Mouse (Mus musculus): ENCODE results near the gene Gm28048. TPM values are rescaled to one million over a fixed set of nuclear protein-coding genes. Genes with fewer than 3 reads are reported as not detected.
A peak's percentile ranks its signal among the peaks of the same experiment; 100 is the strongest.

The Gm28048 gene
- polyA plus RNA-seq, 1 experiment from 2014 or later: 3.6 TPM

GRCm38 (mm10) chr11:22897127-22897526, 84.8 kb downstream of the Gm28048 start:
- no peaks in the 10 kb centered on the region for H3K27me3 ChIP-seq (replicated peaks)
- ATAC-seq (replicated peaks): no peak
- H3K4me2 ChIP-seq: no peak overlapping the region
- WGBS: 91% methylated on average over 4 of the region's 4 CpGs
- no peak overlapping the region for H3K27ac ChIP-seq
- no peaks in the 10 kb centered on the region for H3K36me3 ChIP-seq (replicated peaks)
- H3K4me1 ChIP-seq: no peaks in the 10 kb centered on the region
- no peak overlapping the region for H3K4me3 ChIP-seq
- no peak overlapping the region for H3K9ac ChIP-seq
- no peaks in the 10 kb centered on the region for H3K9me3 ChIP-seq

DNA sequence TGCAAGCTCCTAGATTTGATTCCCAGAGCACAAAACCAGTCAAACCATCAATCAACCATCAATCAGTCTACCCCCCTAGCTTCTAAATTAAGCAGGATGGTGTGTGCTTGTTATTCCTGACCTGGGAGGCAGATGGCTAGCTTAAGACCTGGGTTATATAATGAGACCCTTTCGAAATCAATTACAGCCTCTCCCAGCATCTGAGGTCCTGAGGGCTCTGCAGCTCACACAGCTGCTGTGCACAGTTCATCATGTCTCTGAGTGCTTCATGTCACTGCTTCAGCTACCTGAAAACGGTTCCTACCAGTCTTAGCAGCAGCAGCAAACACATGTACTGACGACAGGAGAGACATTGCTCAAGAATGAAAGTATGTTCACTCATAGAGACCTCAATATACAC, 88.8 kb downstream of the Gm28048 start:
- H3K4me2 ChIP-seq: no peak overlapping the region
- H3K4me1 ChIP-seq: no peaks in the 10 kb centered on the region
- H3K9me3 ChIP-seq: no peaks in the 10 kb centered on the region
- no peaks in the 10 kb centered on the region for H3K27me3 ChIP-seq (replicated peaks)
- WGBS: 55% methylated on average over 3 of the region's 3 CpGs
- no peak overlapping the region for H3K9ac ChIP-seq
- no peaks in the 10 kb centered on the region for H3K36me3 ChIP-seq (replicated peaks)
- no peak overlapping the region for H3K4me3 ChIP-seq
- H3K27ac ChIP-seq: no peak overlapping the region
- ATAC-seq (replicated peaks): 0 out of 2 replicates have a peak, but pooled peaks have one; percentile 58

- Histone ChIP-seq H3K36me3 (replicated peaks) (no peaks in the 10 kb centered on the region), H3K9me3 (no peaks in the 10 kb centered on the region), H3K27me3 (replicated peaks) (no peaks in the 10 kb centered on the region), H3K27ac (no peak overlapping the region), H3K9ac (no peak overlapping the region), H3K4me2 (no peak overlapping the region), H3K4me3 (no peak overlapping the region), H3K4me1 (no peaks in the 10 kb centered on the region)
- ATAC-seq (replicated peaks): no peak
- 72% methylated on average over 6 of the region's 6 CpGs for WGBS
Measured at GRCm38 (mm10) chr11:22892466-22892865, 89.4 kb downstream of the Gm28048 start.

DNA sequence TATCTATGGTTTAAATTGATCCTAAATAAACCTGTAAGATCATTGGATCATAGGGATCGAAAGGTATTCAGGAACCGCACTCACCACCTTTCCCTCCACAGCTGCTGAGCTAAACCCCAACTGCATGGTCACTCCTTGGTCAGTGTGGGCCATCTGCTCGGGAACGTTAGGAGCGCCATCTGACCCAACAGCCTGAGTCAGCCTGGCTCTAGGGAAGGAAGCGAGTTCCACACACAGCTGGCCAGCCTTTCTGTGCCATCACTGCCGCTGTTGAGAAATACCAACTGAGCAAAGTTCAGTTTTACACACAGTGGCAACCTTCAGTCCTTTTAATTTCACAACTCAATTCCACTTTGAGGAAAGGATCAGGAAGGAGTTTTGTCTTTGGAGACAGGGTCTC, 90.0 kb downstream of the Gm28048 start:
- no peaks in the 10 kb centered on the region for H3K9me3 ChIP-seq
- H3K27ac ChIP-seq: no peak overlapping the region
- H3K9ac ChIP-seq: no peak overlapping the region
- H3K4me3 ChIP-seq: no peak overlapping the region
- no peaks in the 10 kb centered on the region for H3K4me1 ChIP-seq
- H3K4me2 ChIP-seq: no peak overlapping the region
- WGBS: 92% methylated on average over 7 of the region's 7 CpGs
- no peaks in the 10 kb centered on the region for H3K27me3 ChIP-seq (replicated peaks)
- no peak for ATAC-seq (replicated peaks)
- no peaks in the 10 kb centered on the region for H3K36me3 ChIP-seq (replicated peaks)

DNA sequence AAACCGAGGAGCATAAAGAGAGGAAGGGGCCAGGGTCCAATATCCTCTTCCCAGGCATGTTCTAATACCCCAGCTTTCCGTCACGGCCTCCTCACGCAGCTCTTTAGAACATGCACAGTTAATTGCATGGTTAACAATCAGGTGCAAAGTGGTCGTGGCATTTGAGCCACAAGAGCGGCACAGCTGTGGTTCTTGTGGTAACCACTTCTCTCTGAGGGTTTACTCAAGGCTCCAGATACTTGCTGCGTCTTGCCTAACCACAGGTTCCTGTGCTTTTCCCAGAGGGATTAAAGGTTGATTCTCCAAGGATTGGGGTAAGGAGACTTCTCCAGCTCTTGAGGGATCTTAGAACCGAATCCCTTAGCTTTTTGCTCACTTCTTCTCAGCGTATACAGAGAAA, 90.6 kb downstream of the Gm28048 start:
- no peaks in the 10 kb centered on the region for H3K36me3 ChIP-seq (replicated peaks)
- ATAC-seq (replicated peaks): no peak
- 70% methylated on average over 9 of the region's 9 CpGs for WGBS
- H3K27me3 ChIP-seq (replicated peaks): no peaks in the 10 kb centered on the region
- no peaks in the 10 kb centered on the region for H3K4me1 ChIP-seq
- no peak overlapping the region for H3K27ac ChIP-seq
- no peak overlapping the region for H3K4me3 ChIP-seq
- H3K9me3 ChIP-seq: no peaks in the 10 kb centered on the region
- H3K4me2 ChIP-seq: no peak overlapping the region
- H3K9ac ChIP-seq: no peak overlapping the region

DNA sequence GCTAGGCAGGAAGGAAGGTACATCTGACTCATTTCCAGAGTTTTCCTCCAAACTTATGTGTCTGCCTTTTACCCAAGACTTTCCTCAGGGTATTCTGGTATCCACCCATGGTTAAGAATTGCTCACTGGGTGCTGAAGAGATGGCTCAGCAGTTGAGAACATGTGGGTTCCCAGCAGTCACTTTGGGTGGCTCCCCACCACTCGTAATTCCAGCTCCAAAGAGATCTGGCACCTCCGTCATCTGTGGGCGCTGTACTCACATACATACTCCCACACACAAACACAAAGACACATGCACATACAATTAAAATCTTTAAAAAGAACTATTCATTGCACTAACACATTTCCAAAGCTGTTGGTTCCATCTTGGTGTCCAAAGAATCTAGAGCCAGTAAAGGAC, 92.7 kb downstream of the Gm28048 start:
- Histone ChIP-seq H3K27ac (no peak overlapping the region), H3K4me1 (no peaks in the 10 kb centered on the region), H3K9me3 (no peaks in the 10 kb centered on the region), H3K4me2 (no peak overlapping the region), H3K36me3 (replicated peaks) (no peaks in the 10 kb centered on the region), H3K9ac (no peak overlapping the region), H3K27me3 (replicated peaks) (no peaks in the 10 kb centered on the region), H3K4me3 (no peak overlapping the region)
- ATAC-seq (replicated peaks): no peak
- 94% methylated on average over 3 of the region's 3 CpGs for WGBS

DNA sequence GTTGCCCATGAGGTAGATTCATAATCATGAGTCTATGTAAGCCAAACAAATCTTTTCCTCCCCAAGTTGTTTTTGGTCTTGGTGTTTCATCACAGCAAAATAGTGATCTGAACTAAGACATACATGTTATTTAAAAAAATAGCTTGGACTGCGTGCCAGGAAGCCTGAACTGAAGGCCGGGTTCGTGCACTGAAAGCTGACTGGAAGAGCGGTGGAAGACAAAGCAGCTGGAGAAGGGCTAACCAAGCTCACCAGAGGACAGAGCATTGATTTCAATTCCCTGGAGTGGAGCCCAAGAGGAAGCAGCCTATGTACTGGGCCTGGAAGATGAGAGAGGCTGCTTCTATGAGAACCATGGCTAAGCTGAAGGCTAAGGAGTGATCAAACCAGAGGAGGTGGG, 94.9 kb downstream of the Gm28048 start:
- H3K36me3 ChIP-seq (replicated peaks): no peaks in the 10 kb centered on the region
- no peaks in the 10 kb centered on the region for H3K4me1 ChIP-seq
- no peak overlapping the region for H3K27ac ChIP-seq
- H3K9me3 ChIP-seq: no peaks in the 10 kb centered on the region
- H3K27me3 ChIP-seq (replicated peaks): no peaks in the 10 kb centered on the region
- 86% methylated on average over 4 of the region's 4 CpGs for WGBS
- ATAC-seq (replicated peaks): no peak
- no peak overlapping the region for H3K4me2 ChIP-seq
- no peak overlapping the region for H3K9ac ChIP-seq
- no peak overlapping the region for H3K4me3 ChIP-seq

DNA sequence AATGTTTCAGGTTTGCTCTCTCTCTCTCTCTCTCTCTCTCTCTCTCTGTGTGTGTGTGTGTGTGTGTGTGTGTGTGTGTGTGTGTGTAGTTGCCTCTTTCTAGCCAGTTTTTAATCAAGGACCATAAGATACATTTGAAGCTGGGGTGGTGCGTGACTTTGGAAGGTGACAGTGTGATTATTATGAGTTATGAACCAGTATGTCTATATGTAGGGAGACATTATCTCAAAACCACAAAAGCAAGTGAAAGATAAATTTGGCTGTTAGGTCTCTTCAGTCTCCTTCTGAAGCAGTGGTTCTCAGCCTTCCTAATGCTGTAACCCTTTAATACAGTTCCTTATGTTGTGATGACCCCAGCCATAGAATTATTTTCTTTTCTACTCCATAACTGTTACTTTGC, 96.5 kb downstream of the Gm28048 start:
- H3K4me2 ChIP-seq: no peak overlapping the region
- H3K9me3 ChIP-seq: no peaks in the 10 kb centered on the region
- WGBS: 88% methylated on average over 1 of the region's 1 CpGs
- no peaks in the 10 kb centered on the region for H3K4me1 ChIP-seq
- H3K4me3 ChIP-seq: no peak overlapping the region
- no peak overlapping the region for H3K27ac ChIP-seq
- no peak overlapping the region for H3K9ac ChIP-seq
- ATAC-seq (replicated peaks): no peak
- H3K36me3 ChIP-seq (replicated peaks): no peaks in the 10 kb centered on the region
- H3K27me3 ChIP-seq (replicated peaks): no peaks in the 10 kb centered on the region

DNA sequence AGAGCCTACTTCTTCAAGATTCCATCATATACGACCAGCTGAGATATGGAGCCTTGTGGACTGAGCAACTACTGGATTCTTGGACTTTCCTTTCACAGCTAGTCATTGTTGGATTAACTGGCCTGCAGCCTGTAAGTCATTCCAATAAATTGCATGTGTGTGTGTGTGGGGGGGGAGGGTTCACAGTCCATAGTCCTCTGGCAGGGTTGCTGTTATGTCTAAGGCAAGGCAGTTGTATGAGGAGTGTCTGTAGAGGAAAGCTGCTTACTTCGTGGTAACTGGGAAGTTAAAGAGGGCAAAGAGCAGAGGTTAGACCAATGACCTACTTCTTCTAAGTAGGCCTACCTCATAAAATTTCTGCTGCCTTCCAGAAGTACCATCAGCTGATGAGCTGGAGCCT, 98.2 kb downstream of the Gm28048 start:
- H3K4me2 ChIP-seq: no peak overlapping the region
- H3K27me3 ChIP-seq (replicated peaks): no peaks in the 10 kb centered on the region
- no peak overlapping the region for H3K9ac ChIP-seq
- H3K4me1 ChIP-seq: no peaks in the 10 kb centered on the region
- 87% methylated on average over 2 of the region's 2 CpGs for WGBS
- no peak overlapping the region for H3K4me3 ChIP-seq
- H3K27ac ChIP-seq: no peak overlapping the region
- no peak for ATAC-seq (replicated peaks)
- H3K9me3 ChIP-seq: no peaks in the 10 kb centered on the region
- no peaks in the 10 kb centered on the region for H3K36me3 ChIP-seq (replicated peaks)

DNA sequence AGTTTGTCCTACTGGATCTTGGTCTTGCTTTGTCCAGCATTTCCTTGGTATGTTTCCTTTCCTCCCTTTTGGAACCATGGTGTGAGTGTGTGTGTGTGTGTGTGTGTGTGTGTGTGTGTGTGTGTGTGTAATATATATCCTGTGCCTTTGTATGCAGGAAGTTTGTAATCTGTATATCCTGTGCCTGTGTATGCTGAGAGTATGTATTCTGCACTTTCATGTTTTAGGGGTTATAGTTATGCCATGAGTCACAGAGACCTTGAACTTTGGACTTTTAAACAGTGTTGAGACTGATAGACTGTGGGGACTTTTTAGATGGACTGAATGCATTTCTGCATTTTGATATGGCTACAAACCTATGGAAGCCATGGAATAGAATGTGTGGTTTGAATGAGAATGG, 99.0 kb downstream of the Gm28048 start:
- Histone ChIP-seq H3K36me3 (replicated peaks) (no peaks in the 10 kb centered on the region), H3K4me1 (no peaks in the 10 kb centered on the region), H3K9ac (no peak overlapping the region), H3K4me3 (no peak overlapping the region), H3K27me3 (replicated peaks) (no peaks in the 10 kb centered on the region), H3K4me2 (no peak overlapping the region), H3K27ac (no peak overlapping the region), H3K9me3 (no peaks in the 10 kb centered on the region)
- no peak for ATAC-seq (replicated peaks)

- no peaks in the 10 kb centered on the region for H3K27me3 ChIP-seq (replicated peaks)
- WGBS: 71% methylated on average over 3 of the region's 3 CpGs
- H3K4me3 ChIP-seq: no peak overlapping the region
- no peak for ATAC-seq (replicated peaks)
- no peaks in the 10 kb centered on the region for H3K36me3 ChIP-seq (replicated peaks)
- no peak overlapping the region for H3K4me2 ChIP-seq
- no peak overlapping the region for H3K9ac ChIP-seq
- H3K9me3 ChIP-seq: no peaks in the 10 kb centered on the region
- no peak overlapping the region for H3K27ac ChIP-seq
- peaks cover 5% of the 10 kb centered on the region for H3K4me1 ChIP-seq
Measured at GRCm38 (mm10) chr11:22880383-22881172, 101.3 kb downstream of the Gm28048 start.

DNA sequence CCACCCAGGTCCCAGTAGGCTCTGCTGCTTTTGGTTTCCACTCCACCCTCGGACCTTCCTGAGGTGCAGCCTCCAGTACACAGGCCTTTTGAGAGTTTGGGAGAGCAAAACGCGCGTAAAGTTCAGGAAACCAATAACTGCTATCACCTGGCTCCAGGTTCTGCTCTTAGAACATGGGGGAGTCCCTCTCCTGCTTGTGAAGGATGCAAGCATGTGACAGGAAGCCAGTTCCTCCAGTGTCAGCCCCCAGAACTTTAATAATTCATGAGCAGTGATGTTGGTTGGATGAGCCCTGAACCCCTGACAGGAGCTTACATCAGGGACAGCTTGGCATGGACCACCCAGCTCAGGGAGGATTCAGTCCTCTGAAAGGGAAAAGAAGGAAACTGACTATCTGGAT, 102.2 kb downstream of the Gm28048 start:
- WGBS: 91% methylated on average over 4 of the region's 4 CpGs
- H3K4me2 ChIP-seq: no peak overlapping the region
- ATAC-seq (replicated peaks): no peak
- no peaks in the 10 kb centered on the region for H3K36me3 ChIP-seq (replicated peaks)
- H3K27ac ChIP-seq: no peak overlapping the region
- H3K4me1 ChIP-seq: peaks cover 14% of the 10 kb centered on the region
- H3K4me3 ChIP-seq: no peak overlapping the region
- H3K9ac ChIP-seq: no peak overlapping the region
- H3K9me3 ChIP-seq: no peaks in the 10 kb centered on the region
- H3K27me3 ChIP-seq (replicated peaks): no peaks in the 10 kb centered on the region

DNA sequence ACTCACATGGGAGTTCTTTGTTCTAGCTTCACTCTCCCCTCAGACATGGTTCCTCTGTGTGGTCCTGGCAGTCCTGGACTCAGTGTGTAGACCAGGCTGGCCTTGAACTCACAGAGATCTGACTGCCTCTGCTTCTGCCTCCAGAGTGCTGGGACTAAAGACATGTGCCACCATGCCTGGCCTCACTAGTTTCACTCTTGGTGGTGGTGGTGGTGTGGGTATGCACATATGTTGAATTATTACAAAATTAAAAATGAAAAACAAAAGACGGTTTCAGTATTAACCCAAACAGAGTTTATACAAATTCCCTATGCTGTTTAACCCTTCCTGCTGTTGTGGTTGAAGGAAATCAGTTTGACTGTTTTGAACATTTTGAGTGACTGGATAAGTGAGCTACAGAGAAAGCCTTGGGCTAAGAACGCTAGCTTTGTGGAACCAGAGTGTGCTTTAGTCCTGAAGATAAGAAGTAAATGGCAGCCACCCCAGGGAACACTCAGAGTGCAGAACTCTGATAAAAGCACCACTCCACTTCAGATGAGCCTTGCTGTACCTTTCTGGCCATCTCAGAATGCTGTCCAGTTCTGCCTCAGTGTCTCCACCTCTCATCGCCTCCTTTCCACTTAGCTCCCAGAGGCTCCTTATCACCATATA, 105.1 kb downstream of the Gm28048 start:
- Histone ChIP-seq H3K4me1 (peaks cover 25% of the 10 kb centered on the region), H3K27me3 (replicated peaks) (no peaks in the 10 kb centered on the region), H3K27ac (no peak overlapping the region), H3K4me2 (no peak overlapping the region), H3K4me3 (no peak overlapping the region), H3K9ac (no peak overlapping the region), H3K9me3 (no peaks in the 10 kb centered on the region), H3K36me3 (replicated peaks) (no peaks in the 10 kb centered on the region)
- 94% methylated on average over 3 of the region's 3 CpGs for WGBS
- ATAC-seq (replicated peaks): no peak

Measured in midbrain, embryonic 15.5 days (tissue).